Mouse (Mus musculus) gastrocnemius, postnatal 36 days (tissue): Measurements from ENCODE around the gene Fanci. TPM values are rescaled to one million over a fixed set of nuclear protein-coding genes. Genes with fewer than 3 reads are reported as not detected.
A peak's percentile ranks its signal among the peaks of the same experiment; 100 is the strongest.

ENCODE experiments used
- DNase-seq, 2 experiments: peaks; one replicate each; pipeline ENCODE4 v3.0.0; 2022
- intact Hi-C: fragments of 180-260 bp; cut with DNase I; formaldehyde crosslinking; loops from one replicate; pipeline ENCODE4 v1.15.1; 2025
- total RNA-seq, 2 experiments: library from RNA; stranded (reverse); gene quantifications; 2 replicates each; pipeline ENCODE4 v1.2.3; 2021

Fanci gene
- total RNA-seq, 2 experiments from 2014 or later = 0.13 to 0.37 TPM

GRCm38 (mm10) chr7:79440035-79440434 lies 48.3 kb downstream of the Fanci start:
- intact Hi-C loops = no loop called here
- no peak for DNase-seq

GRCm38 (mm10) chr7:79447048-79447447 lies 55.3 kb downstream of the Fanci start:
- intact Hi-C loops = no loop called here
- DNase-seq = no peak

- DNase-seq = no peak
- intact Hi-C loops = no loop called here
Measured at GRCm38 (mm10) chr7:79447486-79447885, 55.8 kb downstream of the Fanci start.

GRCm38 (mm10) chr7:79461721-79462120 lies 70.0 kb downstream of the Fanci start:
- no peak for DNase-seq
- intact Hi-C loops = loop anchor here (10.0 kb wide), 3 partner anchors 187 to 317 kb away; partner anchors contain the start of genes Abhd2 and Mfge8

- intact Hi-C loops = loop anchor here (10.0 kb wide), 3 partner anchors 189 to 319 kb away; partner anchors contain the start of genes Abhd2 and Mfge8
- no peak for DNase-seq
Measured at GRCm38 (mm10) chr7:79463376-79464077, 71.8 kb downstream of the Fanci start.

GRCm38 (mm10) chr7:79464776-79465420 lies 73.2 kb downstream of the Fanci start:
- intact Hi-C loops = loop anchor here (5.0 to 10.0 kb wide), 4 partner anchors 73 to 320 kb away; partner anchors contain the start of genes Abhd2, Fanci and Mfge8
- no peak for DNase-seq

GRCm38 (mm10) chr7:79465461-79466044 lies 73.8 kb downstream of the Fanci start:
- intact Hi-C loops = loop anchor here (5.0 to 10.0 kb wide), 4 partner anchors 73 to 321 kb away; partner anchors contain the start of genes Abhd2, Fanci and Mfge8
- DNase-seq = peak in 1 of 2 experiments; percentile 23

- intact Hi-C loops = loop anchor here (5.0 to 10.0 kb wide), 4 partner anchors 74 to 321 kb away; partner anchors contain the start of genes Abhd2, Fanci and Mfge8
Measured at GRCm38 (mm10) chr7:79466053-79466901, 74.5 kb downstream of the Fanci start, which contains the start of gene Polg. Polg (minus strand) TSS chr7:79466362.

GRCm38 (mm10) chr7:79467951-79468350 lies 76.2 kb downstream of the Fanci start:
- intact Hi-C loops = loop anchor here (5.0 to 10.0 kb wide), 4 partner anchors 76 to 323 kb away; partner anchors contain the start of genes Abhd2, Fanci and Mfge8
- no peak for DNase-seq

More at GRCm38 (mm10) chr7:79466053-79466901, 74.5 kb downstream of the Fanci start, which contains the start of gene Polg:
- DNase-seq = peak; percentile 97 to 100

- intact Hi-C loops = loop anchor here (5.0 to 10.0 kb wide), 4 partner anchors 77 to 324 kb away; partner anchors contain the start of genes Abhd2, Fanci and Mfge8
- DNase-seq = no peak
Measured at GRCm38 (mm10) chr7:79468994-79469393, 77.3 kb downstream of the Fanci start.

GRCm38 (mm10) chr7:79469766-79470165 lies 78.0 kb downstream of the Fanci start:
- intact Hi-C loops = loop anchor here (5.0 to 10.0 kb wide), 4 partner anchors 77 to 325 kb away; partner anchors contain the start of genes Abhd2, Fanci and Mfge8
- DNase-seq = no peak

GRCm38 (mm10) chr7:79470718-79471117 lies 79.0 kb downstream of the Fanci start:
- intact Hi-C loops = no loop called here
- no peak for DNase-seq

GRCm38 (mm10) chr7:79471436-79471835 lies 79.7 kb downstream of the Fanci start:
- intact Hi-C loops = no loop called here
- DNase-seq = no peak

- intact Hi-C loops = no loop called here
Measured at GRCm38 (mm10) chr7:79472792-79473191, 81.1 kb downstream of the Fanci start.

GRCm38 (mm10) chr7:79473496-79474194 lies 81.9 kb downstream of the Fanci start:
- DNase-seq = no peak
- intact Hi-C loops = no loop called here

More at GRCm38 (mm10) chr7:79472792-79473191, 81.1 kb downstream of the Fanci start:
- no peak for DNase-seq

GRCm38 (mm10) chr7:79474831-79475399 lies 83.2 kb downstream of the Fanci start:
- no peak for DNase-seq
- intact Hi-C loops = no loop called here

GRCm38 (mm10) chr7:79486528-79486927 lies 94.8 kb downstream of the Fanci start:
- intact Hi-C loops = no loop called here
- no peak for DNase-seq

GRCm38 (mm10) chr7:79493915-79494314 lies 102.2 kb downstream of the Fanci start:
- intact Hi-C loops = no loop called here
- no peak for DNase-seq
